Mouse (Mus musculus): ENCODE measurements around the gene Tysnd1. TPM values are rescaled to one million over a fixed set of nuclear protein-coding genes. Genes with fewer than 3 reads are reported as not detected.

Tysnd1 gene
- polyA plus RNA-seq, 1 experiment from 2014 or later, result 18.3 TPM

DNA sequence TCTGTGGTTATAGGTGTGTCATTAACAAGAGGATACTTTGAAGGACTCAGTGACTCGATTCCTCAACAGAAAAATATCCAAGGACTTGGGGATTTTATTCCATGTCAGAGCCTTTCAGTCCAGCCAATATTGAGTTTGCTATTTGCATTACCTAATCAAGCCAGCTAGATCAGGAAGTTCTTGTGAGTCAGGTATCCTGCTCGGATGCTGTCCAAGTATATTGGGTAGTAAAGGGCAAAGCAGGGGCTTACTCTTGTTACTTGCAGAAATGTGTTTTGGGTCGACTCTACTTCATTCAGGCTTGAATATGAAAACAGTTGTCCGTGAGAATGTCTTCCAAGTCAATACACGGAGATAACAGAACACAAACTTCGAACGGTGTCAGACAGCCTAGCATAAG is 40.6 kb upstream of the Tysnd1 start:
- Histone ChIP-seq H3K27ac (ENCODE audit: low read length) (no peak overlapping the region), H3K4me2 (replicated peaks; ENCODE audit: low read depth, low read length) (no peak overlapping the region), H3K9ac (replicated peaks; ENCODE audit: low read depth) (no peak overlapping the region), H3K9me3 (ENCODE audit: low read length) (no peaks in the 10 kb centered on the region), H3K27me3 (replicated peaks; ENCODE audit: insufficient read depth, low read length) (no peaks in the 10 kb centered on the region), H3K4me3 (ENCODE audit: low read depth, low read length) (no peak overlapping the region), H3K4me1 (ENCODE audit: insufficient read depth, low read depth, low read length) (no peaks in the 10 kb centered on the region), H3K36me3 (ENCODE audit: insufficient read depth, low read length) (no peaks in the 10 kb centered on the region)
- WGBS, result 78% methylated on average over 7 of the region's 7 CpGs
- TF ChIP-seq EP300 (IDR thresholded peaks at IDR 0.05) (no peak), CTCF (IDR thresholded peaks at IDR 0.05) (no peak)
- ATAC-seq, result no peak
- no peak for DNase-seq (ENCODE audit: low spot score)

DNA sequence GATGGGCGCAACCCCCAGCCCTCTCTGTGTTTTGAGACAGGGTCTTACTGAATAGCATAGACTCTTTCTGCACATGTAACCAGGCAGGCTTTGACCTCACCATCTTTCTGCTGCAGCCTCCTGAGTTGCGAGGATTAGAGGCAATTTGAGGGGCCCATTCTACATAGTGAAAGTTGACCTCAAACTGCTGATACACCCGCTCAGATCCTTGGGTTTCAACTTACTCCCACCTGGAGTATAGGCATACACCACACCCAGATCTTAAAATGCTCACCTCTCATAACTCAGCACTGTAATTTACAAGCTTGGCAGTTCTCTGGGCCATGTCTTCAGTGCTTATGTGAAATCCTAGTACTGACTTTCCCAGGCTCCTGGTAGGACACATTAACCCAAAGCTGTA is 40.1 kb upstream of the Tysnd1 start:
- no peaks in the 10 kb centered on the region for H3K36me3 ChIP-seq (ENCODE audit: insufficient read depth, low read length)

DNA sequence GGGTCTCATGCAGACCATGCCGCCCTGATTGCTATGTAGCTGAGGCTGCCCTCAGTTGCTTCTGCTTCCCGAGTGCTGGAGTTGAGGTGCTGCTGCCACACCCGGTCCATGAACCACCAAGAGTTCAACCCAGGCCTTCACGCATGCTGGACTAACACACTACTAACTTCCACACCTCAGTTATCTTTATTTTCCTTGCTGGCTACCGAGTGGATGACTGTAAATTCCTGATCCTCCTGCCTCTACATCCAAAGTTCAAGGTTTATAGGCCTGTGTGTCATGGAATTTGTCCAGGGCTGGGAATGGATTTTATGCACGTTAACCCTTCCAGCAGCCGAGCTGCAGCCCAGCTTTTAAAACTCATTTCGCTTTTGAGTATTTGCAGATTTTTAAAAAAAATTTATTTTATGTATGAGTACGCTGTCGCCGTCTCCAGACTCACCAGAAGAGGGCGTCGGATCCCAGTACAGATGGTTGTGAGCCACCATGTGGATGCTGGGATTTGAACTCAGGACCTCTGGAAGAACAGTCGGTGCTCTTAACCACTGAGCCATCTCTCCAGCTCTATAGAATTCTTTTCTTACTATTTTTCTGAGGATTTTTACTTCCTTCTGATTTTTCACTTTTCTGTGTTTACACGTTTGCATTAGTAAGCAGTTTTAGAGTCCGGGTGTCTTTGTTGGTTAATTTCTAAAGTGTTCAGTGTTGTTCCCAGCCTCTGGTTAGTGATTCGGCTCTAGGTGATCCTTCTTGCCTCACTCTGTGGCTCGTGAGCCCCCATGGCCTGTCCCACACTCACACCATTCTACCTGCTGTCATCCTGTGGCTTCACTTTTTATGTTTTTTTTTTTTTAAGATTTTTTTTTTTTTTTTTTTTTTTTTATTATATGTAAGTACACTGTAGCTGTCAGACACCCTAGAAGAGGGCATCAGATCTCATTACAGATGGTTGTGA is 38.1 kb upstream of the Tysnd1 start:
- no peaks in the 10 kb centered on the region for H3K4me1 ChIP-seq (ENCODE audit: insufficient read depth, low read depth, low read length)
- DNase-seq (ENCODE audit: low spot score), result no peak
- WGBS, result 84% methylated on average over 18 of the region's 18 CpGs
- H3K4me2 ChIP-seq (replicated peaks; ENCODE audit: low read depth, low read length), result no peak overlapping the region
- no peak for TF ChIP-seq EP300 (IDR thresholded peaks at IDR 0.05)
- peak; percentile 23; the same call in 1 of the 2 replicates for TF ChIP-seq CTCF (IDR thresholded peaks at IDR 0.05)
- ATAC-seq, result no peak; the same call in 1 of the 2 replicates
- H3K36me3 ChIP-seq (ENCODE audit: insufficient read depth, low read length), result no peaks in the 10 kb centered on the region
- no peaks in the 10 kb centered on the region for H3K9me3 ChIP-seq (ENCODE audit: low read length)
- H3K9ac ChIP-seq (replicated peaks; ENCODE audit: low read depth), result no peak overlapping the region
- H3K27ac ChIP-seq (ENCODE audit: low read length), result no peak overlapping the region
- no peak overlapping the region for H3K4me3 ChIP-seq (ENCODE audit: low read depth, low read length)
- H3K27me3 ChIP-seq (replicated peaks; ENCODE audit: insufficient read depth, low read length), result no peaks in the 10 kb centered on the region

More for the DNA sequence above, 40.1 kb upstream of the Tysnd1 start:
- TF ChIP-seq EP300 (IDR thresholded peaks at IDR 0.05) (no peak), CTCF (IDR thresholded peaks at IDR 0.05) (no peak)
- Histone ChIP-seq H3K9ac (replicated peaks; ENCODE audit: low read depth) (no peak overlapping the region), H3K4me2 (replicated peaks; ENCODE audit: low read depth, low read length) (no peak overlapping the region), H3K4me3 (ENCODE audit: low read depth, low read length) (no peak overlapping the region), H3K9me3 (ENCODE audit: low read length) (no peaks in the 10 kb centered on the region), H3K4me1 (ENCODE audit: insufficient read depth, low read depth, low read length) (no peaks in the 10 kb centered on the region), H3K27ac (ENCODE audit: low read length) (no peak overlapping the region), H3K27me3 (replicated peaks; ENCODE audit: insufficient read depth, low read length) (no peaks in the 10 kb centered on the region)
- ATAC-seq (no peak), DNase-seq (ENCODE audit: low spot score) (no peak)
- 87% methylated on average over 3 of the region's 3 CpGs for WGBS

DNA sequence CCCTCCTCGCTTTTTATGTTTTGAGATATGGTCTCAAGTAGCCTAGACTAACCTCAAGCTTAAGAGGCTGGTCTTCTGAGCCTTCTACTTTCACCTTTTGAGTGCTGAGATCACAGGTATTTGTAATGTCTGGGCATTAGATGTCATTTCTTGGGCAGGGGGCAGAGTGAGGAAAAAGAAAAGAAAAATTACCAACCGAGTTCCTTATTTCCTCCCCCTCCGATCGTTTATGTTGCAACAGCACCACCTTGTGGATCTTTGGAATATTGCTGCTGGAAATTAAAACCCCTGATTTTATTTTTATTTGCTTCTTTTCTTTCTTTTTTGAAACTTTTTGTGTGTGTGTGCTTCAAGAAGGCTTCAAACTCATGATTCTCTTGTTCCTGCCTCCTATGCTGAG is 37.3 kb upstream of the Tysnd1 start:
- H3K9me3 ChIP-seq (ENCODE audit: low read length), result no peaks in the 10 kb centered on the region
- no peaks in the 10 kb centered on the region for H3K27me3 ChIP-seq (replicated peaks; ENCODE audit: insufficient read depth, low read length)
- no peaks in the 10 kb centered on the region for H3K4me1 ChIP-seq (ENCODE audit: insufficient read depth, low read depth, low read length)
- no peak overlapping the region for H3K9ac ChIP-seq (replicated peaks; ENCODE audit: low read depth)
- TF ChIP-seq EP300 (IDR thresholded peaks at IDR 0.05) (no peak), CTCF (IDR thresholded peaks at IDR 0.05) (peak; percentile 80)
- ATAC-seq, result peak; percentile 34; the same call in 1 of the 2 replicates
- no peak overlapping the region for H3K4me2 ChIP-seq (replicated peaks; ENCODE audit: low read depth, low read length)
- WGBS, result 19% methylated on average over 4 of the region's 4 CpGs
- peak; percentile 71 for DNase-seq (ENCODE audit: low spot score)
- no peak overlapping the region for H3K4me3 ChIP-seq (ENCODE audit: low read depth, low read length)
- H3K27ac ChIP-seq (ENCODE audit: low read length), result no peak overlapping the region
- 0 out of 2 replicates have a peak, but pooled peaks cover 3% of the 10 kb centered on the region for H3K36me3 ChIP-seq (ENCODE audit: insufficient read depth, low read length)

DNA sequence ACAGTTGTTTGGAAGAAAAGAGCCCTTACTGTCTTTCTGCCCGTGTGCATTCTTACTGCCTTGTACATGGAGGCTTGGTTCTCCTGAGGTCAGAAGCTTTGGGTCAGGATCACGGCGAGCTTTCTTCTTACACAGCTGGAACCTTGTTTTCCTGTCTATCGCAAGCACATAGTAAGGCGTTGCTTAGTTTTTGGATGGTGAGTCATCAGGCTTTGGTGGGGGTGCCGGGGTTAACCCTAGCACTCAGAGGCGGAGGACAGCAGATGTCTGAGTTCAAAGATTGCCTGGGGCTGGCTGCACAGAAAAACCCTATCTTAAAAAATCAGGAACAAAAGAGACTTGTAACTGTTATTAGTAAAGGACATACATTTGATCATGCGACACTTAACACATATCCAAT is 33.4 kb upstream of the Tysnd1 start:
- TF ChIP-seq CTCF (IDR thresholded peaks at IDR 0.05), result no peak
- ATAC-seq (peak; percentile 71), DNase-seq (ENCODE audit: low spot score) (peak; percentile 57)
- 69% methylated on average over 8 of the region's 8 CpGs for WGBS
- Histone ChIP-seq H3K9ac (replicated peaks; ENCODE audit: low read depth) (no peak overlapping the region), H3K9me3 (ENCODE audit: low read length) (no peaks in the 10 kb centered on the region), H3K4me2 (replicated peaks; ENCODE audit: low read depth, low read length) (no peak overlapping the region), H3K27ac (ENCODE audit: low read length) (no peak overlapping the region), H3K4me3 (ENCODE audit: low read depth, low read length) (no peak overlapping the region), H3K36me3 (ENCODE audit: insufficient read depth, low read length) (0 out of 2 replicates have a peak, but pooled peaks cover 4% of the 10 kb centered on the region), H3K27me3 (replicated peaks; ENCODE audit: insufficient read depth, low read length) (no peaks in the 10 kb centered on the region), H3K4me1 (ENCODE audit: insufficient read depth, low read depth, low read length) (no peaks in the 10 kb centered on the region)

DNA sequence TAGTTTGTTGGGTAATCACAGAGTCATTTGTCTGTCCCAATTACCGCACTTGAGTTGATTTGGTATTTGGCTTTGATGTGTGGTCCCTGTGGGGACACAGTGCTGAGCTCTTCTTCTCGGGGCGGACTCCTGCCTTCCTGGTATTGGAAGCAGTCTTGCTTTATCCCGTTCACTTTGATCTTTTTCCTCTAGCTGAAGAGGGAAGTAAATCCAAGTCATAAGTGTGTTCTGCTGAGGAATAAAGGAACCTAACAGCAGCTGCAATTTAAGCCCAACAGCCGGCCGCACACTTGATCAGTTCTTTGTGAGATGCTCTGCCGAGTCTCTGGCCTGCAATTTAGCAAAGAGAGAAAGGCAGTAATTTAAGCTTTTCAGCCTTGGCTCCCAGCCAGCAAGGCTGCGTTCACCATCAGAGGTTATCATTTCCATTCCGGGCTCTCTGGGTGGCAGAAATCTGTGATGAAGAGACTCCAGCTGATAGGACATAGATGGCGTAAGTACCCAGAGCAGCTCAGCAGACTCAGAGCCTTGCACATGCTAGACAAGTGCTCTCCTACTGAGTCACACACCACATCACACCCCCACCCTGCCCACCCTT is 32.8 kb upstream of the Tysnd1 start:
- Histone ChIP-seq H3K9me3 (ENCODE audit: low read length) (no peaks in the 10 kb centered on the region), H3K4me2 (replicated peaks; ENCODE audit: low read depth, low read length) (no peak overlapping the region), H3K36me3 (ENCODE audit: insufficient read depth, low read length) (0 out of 2 replicates have a peak, but pooled peaks cover 4% of the 10 kb centered on the region), H3K27ac (ENCODE audit: low read length) (no peak overlapping the region), H3K4me1 (ENCODE audit: insufficient read depth, low read depth, low read length) (no peaks in the 10 kb centered on the region), H3K9ac (replicated peaks; ENCODE audit: low read depth) (no peak overlapping the region), H3K4me3 (ENCODE audit: low read depth, low read length) (no peak overlapping the region), H3K27me3 (replicated peaks; ENCODE audit: insufficient read depth, low read length) (no peaks in the 10 kb centered on the region)
- 72% methylated on average over 10 of the region's 10 CpGs for WGBS
- peak; percentile 26; the same call in 1 of the 2 replicates for ATAC-seq
- TF ChIP-seq CTCF (IDR thresholded peaks at IDR 0.05), result no peak
- TF ChIP-seq EP300 (IDR thresholded peaks at IDR 0.05), result no peak
- DNase-seq (ENCODE audit: low spot score), result peak; percentile 30
